Mouse (Mus musculus) CD8-positive naive resting alpha-beta T cell, adult 2 months (primary cell): ENCODE data around the gene Notch2.
"Not testable (repeated sequence)": the region's sequence is repeated elsewhere in the genome, so short reads cannot be mapped to it uniquely, and the experiment has no call there.

Source experiments
- DNase-seq, 2 experiments: peaks; one replicate each; pipeline ENCODE4 v3.0.0; 2022; ENCODE audit warnings: low read depth in 2 of 2, low spot score in 2 of 2

Notch2 gene

DNA sequence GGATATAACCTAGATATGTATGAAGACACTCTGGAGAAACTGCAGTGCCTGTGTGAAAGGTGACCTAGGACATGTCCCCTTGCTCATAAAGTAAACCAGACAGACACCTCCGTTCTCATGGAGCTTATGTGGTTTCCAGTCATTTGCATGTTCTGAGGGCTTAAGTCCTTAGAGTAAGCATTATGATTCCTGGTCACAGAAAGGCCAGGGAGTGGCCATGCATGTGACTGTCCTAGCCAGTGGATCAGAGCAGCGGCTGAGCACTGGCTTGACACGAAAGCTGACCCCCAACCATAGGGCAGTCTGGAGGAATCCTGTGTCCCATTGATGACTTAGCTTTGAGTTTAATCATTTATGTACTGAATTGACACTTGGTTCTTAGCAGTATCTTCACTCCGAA lies 14.7 kb downstream of the Notch2 start:
- no peak for DNase-seq

- DNase-seq, result no peak
Observed at GRCm38 (mm10) chr3:98028936-98029335, 15.6 kb downstream of the Notch2 start.

DNA sequence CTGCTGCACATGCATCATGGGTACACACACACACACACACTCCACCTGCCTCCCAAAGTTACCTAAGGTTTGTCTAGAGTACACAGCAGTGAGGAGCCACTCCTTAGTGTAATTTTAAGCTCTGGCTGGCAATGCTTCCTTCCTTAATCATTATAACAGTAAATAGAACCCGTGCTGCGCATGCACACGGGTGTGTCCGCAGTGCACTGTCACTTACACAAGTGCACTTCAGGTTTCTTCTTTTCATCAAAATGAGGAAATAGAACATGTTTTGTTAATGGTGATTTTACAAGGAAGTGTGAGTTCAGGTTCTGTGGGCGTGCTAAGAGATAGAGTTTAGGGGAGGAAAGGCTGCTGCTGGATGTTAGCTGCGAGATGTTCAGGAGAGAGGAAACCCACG lies 17.8 kb downstream of the Notch2 start:
- no peak for DNase-seq

- no peak for DNase-seq
Observed at GRCm38 (mm10) chr3:98032191-98032590, 18.9 kb downstream of the Notch2 start.

- DNase-seq, result no peak
Observed at GRCm38 (mm10) chr3:98032944-98033343, 19.6 kb downstream of the Notch2 start.

GRCm38 (mm10) chr3:98034622-98035593 lies 21.6 kb downstream of the Notch2 start:
- no peak for DNase-seq

- no peak for DNase-seq
Observed at GRCm38 (mm10) chr3:98036161-98036560, 22.8 kb downstream of the Notch2 start.

DNA sequence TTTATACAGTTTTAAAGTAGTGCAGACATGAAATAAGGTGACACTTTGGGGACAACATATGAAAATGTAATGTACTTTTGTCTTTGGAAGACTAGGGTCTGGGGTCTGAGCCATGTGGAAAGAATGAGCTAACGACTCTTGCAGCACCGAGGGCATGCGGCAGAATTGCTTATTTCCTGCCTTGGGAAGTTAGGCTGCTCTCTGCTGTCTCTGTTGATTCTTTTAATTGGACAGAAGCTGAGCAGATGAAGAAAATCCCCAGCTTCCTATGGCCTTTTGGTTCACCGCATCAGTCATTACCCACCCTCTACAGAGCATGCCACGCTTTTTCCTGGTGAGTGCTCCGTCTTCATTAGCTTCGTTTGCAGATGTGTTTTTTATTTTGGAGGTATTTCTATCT lies 23.8 kb downstream of the Notch2 start:
- DNase-seq, result no peak

GRCm38 (mm10) chr3:98038658-98039057 lies 25.3 kb downstream of the Notch2 start:
- no peak for DNase-seq

DNA sequence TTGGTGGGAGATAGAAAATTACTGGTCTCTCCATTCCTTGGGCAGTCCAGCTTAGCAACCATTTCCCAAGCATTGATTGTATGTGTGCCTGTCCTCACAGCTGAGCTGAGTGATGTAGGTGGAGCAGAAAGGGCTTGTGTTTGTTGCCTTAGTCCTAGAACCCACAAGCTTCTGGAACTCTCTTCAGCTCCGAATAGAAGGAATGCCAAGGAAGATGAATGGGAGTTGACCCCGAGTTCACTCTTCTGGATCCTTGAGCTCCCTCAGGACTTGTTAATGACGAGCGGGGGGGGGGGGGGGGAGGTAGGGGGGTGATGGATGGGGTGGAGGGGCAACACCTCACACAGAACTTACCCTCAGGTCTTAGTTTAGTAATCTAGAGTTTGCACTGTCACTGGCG lies 25.9 kb downstream of the Notch2 start:
- no peak for DNase-seq

- DNase-seq, result no peak
Observed at GRCm38 (mm10) chr3:98039666-98040456, 26.5 kb downstream of the Notch2 start.

DNA sequence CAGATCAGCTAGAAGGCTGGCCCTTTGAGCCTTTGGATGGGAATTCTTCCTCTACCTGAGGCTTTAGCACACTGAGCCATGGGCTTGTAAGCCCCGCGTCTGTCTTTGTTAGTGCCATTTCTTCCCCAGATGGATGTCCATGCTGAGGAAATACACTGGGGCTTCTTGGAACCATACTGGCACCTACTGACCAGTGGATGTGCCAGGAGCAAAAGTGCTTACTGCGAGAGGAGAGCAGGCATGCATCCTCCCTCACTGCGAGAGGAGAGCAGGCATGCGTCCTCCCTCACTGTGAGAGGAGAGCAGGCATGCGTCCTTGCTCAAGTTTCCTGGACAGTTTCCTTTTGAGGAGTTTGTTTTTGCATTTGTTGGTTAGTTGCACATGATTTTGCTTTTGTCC lies 27.5 kb downstream of the Notch2 start:
- DNase-seq, result no peak

DNA sequence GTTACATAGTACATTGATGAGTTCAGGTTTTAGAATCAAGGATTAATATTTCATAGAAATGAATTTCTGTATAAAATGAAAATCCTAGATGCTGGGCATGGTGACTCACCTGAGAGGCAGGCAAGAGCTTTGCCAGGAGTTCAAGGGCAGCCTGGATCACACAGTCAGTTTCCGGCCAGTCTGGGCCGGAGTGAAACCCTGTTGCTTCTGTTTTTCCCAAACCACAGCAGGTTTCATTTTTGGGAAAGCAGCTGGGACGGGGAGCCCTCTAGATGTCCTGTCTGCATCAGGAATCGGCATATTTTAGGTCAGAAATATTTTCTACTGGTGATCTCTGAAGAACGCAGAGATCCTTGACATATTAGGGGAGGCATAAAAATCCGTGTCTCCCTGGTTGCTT lies 29.0 kb downstream of the Notch2 start:
- no peak for DNase-seq

GRCm38 (mm10) chr3:98042955-98043456 lies 29.7 kb downstream of the Notch2 start:
- no peak for DNase-seq

DNA sequence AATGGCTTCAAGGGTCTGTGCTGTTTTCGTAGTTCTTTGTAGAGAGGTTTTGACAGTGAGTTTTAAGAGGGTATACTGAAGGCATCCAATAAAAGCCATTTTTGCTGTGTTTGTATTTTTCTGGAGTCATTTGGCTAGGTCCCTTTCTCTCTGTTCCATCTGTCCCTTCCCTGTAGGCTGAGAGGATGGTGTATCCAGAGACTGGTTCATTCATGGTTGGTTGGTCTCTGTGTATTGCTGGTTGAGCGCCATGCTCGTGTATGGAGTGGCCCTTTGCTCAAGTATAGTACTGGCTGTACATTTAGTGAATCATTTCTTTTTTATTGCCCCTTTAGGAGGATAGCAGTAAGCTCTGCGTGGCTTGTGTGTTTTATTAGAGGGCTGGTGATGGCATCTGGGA lies 30.3 kb downstream of the Notch2 start:
- DNase-seq, result no peak

DNA sequence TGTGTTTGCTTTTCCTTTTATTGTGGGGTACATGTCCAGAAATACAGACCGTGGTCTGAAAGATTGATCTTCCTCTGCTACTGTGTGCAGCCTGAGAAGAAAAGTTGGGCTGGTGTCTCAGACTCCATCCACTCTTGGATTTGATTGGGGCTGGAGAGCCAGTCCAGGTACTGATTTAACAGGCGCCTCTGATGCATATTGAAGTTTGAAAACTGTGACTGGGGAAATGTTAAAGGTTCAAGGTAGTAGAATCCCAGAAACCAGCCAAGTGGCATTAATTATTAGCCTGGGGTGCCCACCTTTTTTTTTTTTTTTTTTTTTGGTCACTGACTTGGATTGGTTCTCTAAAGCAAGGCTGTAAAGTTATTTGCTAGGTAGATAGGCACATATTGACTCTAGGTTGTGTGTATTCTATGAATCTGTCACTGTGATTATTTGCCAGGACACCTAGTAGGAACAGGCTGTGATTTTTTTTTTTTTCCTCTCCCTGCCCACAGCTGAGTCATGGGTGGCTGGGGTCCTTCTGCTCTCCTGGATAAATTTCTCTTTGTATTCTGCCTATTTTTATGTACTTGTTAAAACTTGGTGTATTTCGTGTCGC lies 31.5 kb downstream of the Notch2 start:
- DNase-seq, result no peak

GRCm38 (mm10) chr3:98045465-98046148 lies 32.3 kb downstream of the Notch2 start:
- no peak for DNase-seq

DNA sequence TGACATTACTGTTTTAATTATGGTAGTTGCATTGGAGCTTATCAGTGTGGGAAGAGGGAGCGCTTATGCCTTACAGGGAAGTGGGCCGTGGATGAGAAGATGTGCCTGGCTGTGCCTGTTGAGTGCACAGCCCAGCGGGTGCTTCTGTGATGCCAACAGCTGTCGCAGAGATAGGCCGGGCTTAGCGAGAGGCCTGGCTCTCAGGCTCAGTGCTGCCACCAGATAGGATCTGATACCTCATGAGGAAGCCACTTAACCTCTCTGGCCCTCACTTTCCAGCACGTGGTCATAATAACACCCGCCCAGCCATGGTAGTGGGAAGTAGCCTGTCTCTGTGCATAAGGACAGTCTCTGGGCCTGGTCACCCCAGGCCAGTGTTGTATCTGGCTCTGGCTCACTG lies 33.0 kb downstream of the Notch2 start:
- no peak for DNase-seq

GRCm38 (mm10) chr3:98049671-98050070 lies 36.3 kb downstream of the Notch2 start:
- DNase-seq, result no peak

DNA sequence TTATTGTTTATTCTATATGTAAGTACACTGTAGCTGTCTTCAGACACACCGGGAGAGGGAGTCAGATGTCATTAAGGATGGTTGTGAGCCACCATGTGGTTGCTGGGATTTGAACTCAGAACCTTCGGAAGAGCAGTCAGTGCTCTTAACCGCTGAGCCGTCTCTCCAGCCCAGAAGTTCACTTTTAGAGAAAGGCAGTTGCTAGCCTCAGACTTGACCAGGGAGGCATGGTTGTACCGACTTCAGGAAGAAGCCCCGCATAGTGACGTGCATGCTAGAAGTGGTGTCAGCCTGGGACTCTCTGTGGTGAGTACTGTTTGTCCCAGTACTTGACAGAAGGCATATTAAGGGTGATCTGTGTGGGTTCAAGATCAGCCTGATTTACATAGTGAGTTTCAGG lies 36.8 kb downstream of the Notch2 start:
- not testable (repeated sequence) for DNase-seq
